Mouse (Mus musculus): Measurements from ENCODE around the gene Gm17374. TPM values are rescaled to one million over a fixed set of nuclear protein-coding genes. Genes with fewer than 3 reads are reported as not detected.
A peak's percentile ranks its signal among the peaks of the same experiment; 100 is the strongest.
"Not testable (repeated sequence)": the region's sequence is repeated elsewhere in the genome, so short reads cannot be mapped to it uniquely, and the experiment has no call there.

Gene Gm17374
- not detected for total RNA-seq (2021)

GRCm38 (mm10) chr2:140151743-140152142 is at the start of gene Gm17374:
TSS of gene Gm17374 (plus strand) at chr2:140152043.
- not testable (repeated sequence) for DNase-seq

- DNase-seq, result no peak
These were observed 46.9 kb upstream of the Gm17374 start for GRCm38 (mm10) chr2:140104951-140105350.

- DNase-seq, result no peak
These were observed 44.2 kb upstream of the Gm17374 start for GRCm38 (mm10) chr2:140107641-140108040.

GRCm38 (mm10) chr2:140108945-140109344 is 42.9 kb upstream of the Gm17374 start:
- DNase-seq, result no peak

- no peak for DNase-seq
These were observed 38.0 kb upstream of the Gm17374 start for GRCm38 (mm10) chr2:140113851-140114250.

GRCm38 (mm10) chr2:140125516-140125915 is 26.3 kb upstream of the Gm17374 start:
- no peak for DNase-seq

- DNase-seq, result no peak
These were observed 7.4 kb downstream of the Gm17374 start for GRCm38 (mm10) chr2:140159186-140159730.

GRCm38 (mm10) chr2:140163351-140163854 is 11.6 kb downstream of the Gm17374 start:
- DNase-seq, result no peak

- no peak for DNase-seq
These were observed 17.2 kb downstream of the Gm17374 start for GRCm38 (mm10) chr2:140169057-140169456.

- DNase-seq, result peak; percentile 97
These were observed 18.4 kb downstream of the Gm17374 start, which contains the start of the genes Esf1 and Ndufaf5 for GRCm38 (mm10) chr2:140170127-140170802. TSS of gene Esf1 (minus strand) at chr2:140170564. TSS of gene Ndufaf5 (plus strand) at chr2:140170649.

- DNase-seq, result no peak
These were observed 19.1 kb downstream of the Gm17374 start for GRCm38 (mm10) chr2:140170803-140171553.

GRCm38 (mm10) chr2:140185685-140186210 is 33.9 kb downstream of the Gm17374 start:
- DNase-seq, result not testable (repeated sequence)

GRCm38 (mm10) chr2:140200713-140201112 is 48.9 kb downstream of the Gm17374 start:
- DNase-seq, result no peak

- DNase-seq, result peak; percentile 14
These were observed 50.7 kb downstream of the Gm17374 start for GRCm38 (mm10) chr2:140202573-140202972.

Other genes with a start within 250 kb of the Gm17374 start
- gene Tasp1, start 85.2 kb upstream of the Gm17374 start, total RNA-seq (2021), result 1 to 10 TPM; 6.0 to 6.8 TPM
- 10 to 100 TPM; 16.0 to 17.7 TPM for gene Esf1, start 18.5 kb downstream of the Gm17374 start, total RNA-seq (2021)
- 10 to 100 TPM; 32.7 to 37.4 TPM for gene Ndufaf5, start 18.6 kb downstream of the Gm17374 start, total RNA-seq (2021)
- gene Sel1l2, start 237.7 kb downstream of the Gm17374 start, total RNA-seq (2021), result not detected
- 10 to 100 TPM; 10.3 to 11.3 TPM for gene Macrod2, start 243.3 kb downstream of the Gm17374 start, total RNA-seq (2021)

All from heart, postnatal 4 days (tissue).